27 mouse cellular contexts compared by ENCODE assay signal in genomic region chr2:90963304-90963703, GRCm38 (mm10). TPM values are rescaled to one million over a fixed set of nuclear protein-coding genes. Genes with fewer than 3 reads are reported as not detected.
DNase-seq lines count a peak whose midpoint lies in the region; TF ChIP-seq lines count a peak whose summit lies in the region.
"Had no signal": no experiment of that assay in that cellular context is flagged by ENCODE, and none has a peak within 500 bp of the region (broad histone marks: within the 10 kb centered on the region; RNA-seq: fewer than 3 reads in every experiment).

No protein-coding gene starts in this region.

- no peak for TF ChIP-seq CTCF in gastrocnemius, adult 2 months (IDR thresholded peaks at IDR 0.05)
- TF ChIP-seq CTCF in left cerebral cortex, adult 2 months (IDR thresholded peaks at IDR 0.05), result no peak; the same call in 1 of the 2 replicates
- TF ChIP-seq CTCF in cerebellum, adult 2 months (IDR thresholded peaks at IDR 0.05; ENCODE audit: borderline replicate concordance, insufficient read depth, low read depth, low read length), result no peak
- no peak for TF ChIP-seq CTCF in cortical plate, adult 2 months (IDR thresholded peaks at IDR 0.05; ENCODE audit: extremely low read depth, insufficient read depth, low read length)

- H3K4me3 ChIP-seq in gastrocnemius, adult 2 months, result no peak overlapping the region
- H3K4me3 ChIP-seq in left cerebral cortex, adult 2 months, result no peak overlapping the region
- H3K4me3 ChIP-seq in cerebellum, adult 2 months (replicated peaks; ENCODE audit: insufficient read depth, low read depth, low read length), result no peak overlapping the region
- H3K4me3 ChIP-seq in cortical plate, adult 2 months (ENCODE audit: insufficient read depth, low read length), result no peak overlapping the region
- H3K4me3 ChIP-seq: erythroblast, embryonic 14.5 days; heart, embryonic 15.5 days; hindbrain, embryonic 12.5 days; limb, embryonic 12.5 days; liver, embryonic 13.5 days; neural tube, embryonic 15.5 days had no signal

- no peaks in the 10 kb centered on the region for H3K27me3 ChIP-seq in cerebellum, adult 2 months (ENCODE audit: control insufficient read depth, insufficient read depth, low read length)
- H3K27me3 ChIP-seq: heart, embryonic 15.5 days; hindbrain, embryonic 12.5 days; limb, embryonic 12.5 days; liver, embryonic 13.5 days; neural tube, embryonic 15.5 days; Patski had no signal

- no peak for TF ChIP-seq POLR2A in cerebellum, adult 2 months (IDR thresholded peaks at IDR 0.05; ENCODE audit: borderline replicate concordance, insufficient read depth, low read length)
- TF ChIP-seq POLR2A in cortical plate, adult 2 months (IDR thresholded peaks at IDR 0.05; ENCODE audit: extremely low read depth, insufficient read depth, low read length), result no peak

- H3K27ac ChIP-seq in gastrocnemius, adult 2 months, result peak overlapping the region; percentile 46
- H3K27ac ChIP-seq in left cerebral cortex, adult 2 months, result peak overlapping the region; percentile 33; the same call in 1 of the 2 replicates
- peak overlapping the region; percentile 73; the same call in 1 of the 2 replicates for H3K27ac ChIP-seq in cerebellum, adult 2 months (ENCODE audit: insufficient read depth, low read length)
- H3K27ac ChIP-seq in cortical plate, adult 2 months (ENCODE audit: insufficient read depth, low read length), result peak overlapping the region; percentile 87
- H3K27ac ChIP-seq: hindbrain, embryonic 12.5 days; kidney, postnatal 0 days; limb, embryonic 12.5 days; liver, embryonic 13.5 days; macrophage; neural tube, embryonic 15.5 days; stomach, postnatal 0 days had no signal

- intact Hi-C loops in gastrocnemius, adult 2 months (cut with DNase I), result no loop called here
- intact Hi-C loops in gastrocnemius, postnatal 36 days (cut with DNase I), result no loop called here
- intact Hi-C loops in left cerebral cortex, adult 2 months (cut with DNase I), result no loop called here
- intact Hi-C loops in left cerebral cortex, postnatal 36 days (cut with DNase I), result loop anchor here (10.0 kb wide), 2 partner anchors 61 to 89 kb away; no protein-coding TSS in a partner anchor

- peaks cover 18% of the 10 kb centered on the region; the same call in 1 of the 2 replicates for H3K4me1 ChIP-seq in cerebellum, adult 2 months (ENCODE audit: control insufficient read depth, insufficient read depth, low read length)
- peaks cover 8% of the 10 kb centered on the region for H3K4me1 ChIP-seq in cortical plate, adult 2 months (ENCODE audit: control insufficient read depth, insufficient read depth, low read length)
- H3K4me1 ChIP-seq: limb, embryonic 12.5 days had no signal

- 31% methylated on average over 1 of the region's 1 CpGs for WGBS in cerebellum, adult 2 months

- DNase-seq in gastrocnemius, adult 2 months, result no peak
- no peak for DNase-seq in gastrocnemius, postnatal 36 days
- no peak for DNase-seq in left cerebral cortex, adult 2 months (ENCODE audit: extremely low spot score in 1 of 2, low spot score in 2 of 2)
- no peak for DNase-seq in left cerebral cortex, postnatal 36 days (ENCODE audit: low spot score in 2 of 2)
- DNase-seq in cerebellum, adult 2 months, result peak; percentile 56 to 82
- no peak for DNase-seq in thymus, adult 18-20 months
- DNase-seq in gastrocnemius, postnatal 10 days, result no peak
- DNase-seq: adrenal gland, postnatal 10 days; heart, postnatal 36 days; kidney, adult 8-10 months; kidney, postnatal 4 days; liver, embryonic 13.5 days; lung, adult 2 months; lung, postnatal 10 days; midbrain, embryonic 14.5 days; thymus, adult 2 months; thymus, postnatal 4 days had no signal

RNA-seq across cellular contexts. Expression of gene Celf1, which starts 23.1 kb away (rescaled TPM):
- total RNA-seq in gastrocnemius, adult 2 months (2021), result 10 to 100 TPM; 59.5 to 62.3 TPM
- 10 to 100 TPM; 50.0 to 51.4 TPM for total RNA-seq in gastrocnemius, postnatal 36 days (2021)
- 100 to 1,000 TPM; 146 to 149 TPM for total RNA-seq in left cerebral cortex, adult 2 months (2021)
- 100 to 1,000 TPM; 145 to 163 TPM for total RNA-seq in left cerebral cortex, postnatal 36 days (2021)
- 91.1 and 95.2 TPM in 2 replicates for polyA plus RNA-seq in cerebellum, adult 2 months (2012; rRNA removed)
- polyA plus RNA-seq in cortical plate, adult 2 months (2012; rRNA removed), result 102 and 107 TPM in 2 replicates
- 10 to 100 TPM; 54.1 to 61.9 TPM for total RNA-seq in gastrocnemius, postnatal 10 days (2021)

RNA-seq across cellular contexts. Expression of gene Ndufs3, which starts 58.7 kb away (rescaled TPM):
- total RNA-seq in gastrocnemius, adult 2 months (2021), result 100 to 1,000 TPM; 460 to 625 TPM
- 100 to 1,000 TPM; 448 to 474 TPM for total RNA-seq in gastrocnemius, postnatal 36 days (2021)
- total RNA-seq in left cerebral cortex, adult 2 months (2021), result 100 to 1,000 TPM; 217 to 242 TPM
- 100 to 1,000 TPM; 229 to 240 TPM for total RNA-seq in left cerebral cortex, postnatal 36 days (2021)
- polyA plus RNA-seq in cerebellum, adult 2 months (2012; rRNA removed), result 278 and 280 TPM in 2 replicates
- 222 and 229 TPM in 2 replicates for polyA plus RNA-seq in cortical plate, adult 2 months (2012; rRNA removed)
- 100 to 1,000 TPM; 406 to 473 TPM for total RNA-seq in gastrocnemius, postnatal 10 days (2021)

RNA-seq across cellular contexts. Expression of gene Kbtbd4, which starts 58.8 kb away (rescaled TPM):
- 10 to 100 TPM; 18.5 to 20.6 TPM for total RNA-seq in gastrocnemius, adult 2 months (2021)
- total RNA-seq in gastrocnemius, postnatal 36 days (2021), result 10 to 100 TPM; 13.6 to 14.2 TPM
- total RNA-seq in left cerebral cortex, adult 2 months (2021), result 10 to 100 TPM; 36.5 to 41.2 TPM
- 10 to 100 TPM; 39.6 to 39.8 TPM for total RNA-seq in left cerebral cortex, postnatal 36 days (2021)
- 33.1 and 33.7 TPM in 2 replicates for polyA plus RNA-seq in cerebellum, adult 2 months (2012; rRNA removed)
- polyA plus RNA-seq in cortical plate, adult 2 months (2012; rRNA removed), result 25.3 and 28.1 TPM in 2 replicates
- total RNA-seq in gastrocnemius, postnatal 10 days (2021), result 10 to 100 TPM; 14.9 to 20.1 TPM

Comparison
In these comparisons a context has a peak if more than half of its experiments do, and no peak if none do; other contexts are left out.
1. DNase-seq: peak in cerebellum, adult 2 months (2 of 2); none in gastrocnemius, adult 2 months (single experiment), gastrocnemius, postnatal 36 days (0 of 2), left cerebral cortex, adult 2 months (0 of 2), left cerebral cortex, postnatal 36 days (0 of 2), thymus, adult 18-20 months (0 of 2) and gastrocnemius, postnatal 10 days (single experiment).
2. H3K27ac ChIP-seq: peak in every context shown above with its lines; median percentile 87 in cortical plate, adult 2 months; 73 in cerebellum, adult 2 months; 46 in gastrocnemius, adult 2 months; 33 in left cerebral cortex, adult 2 months.